Mouse (Mus musculus): Measurements from ENCODE around the gene Gatd1. TPM values are rescaled to one million over a fixed set of nuclear protein-coding genes. Genes with fewer than 3 reads are reported as not detected.

The Gatd1 gene
- 34.0 and 36.1 TPM in 2 replicates for polyA plus RNA-seq (2014; fragmentation: Nextera tagmentation; extraction: Ambion mirVana)

DNA sequence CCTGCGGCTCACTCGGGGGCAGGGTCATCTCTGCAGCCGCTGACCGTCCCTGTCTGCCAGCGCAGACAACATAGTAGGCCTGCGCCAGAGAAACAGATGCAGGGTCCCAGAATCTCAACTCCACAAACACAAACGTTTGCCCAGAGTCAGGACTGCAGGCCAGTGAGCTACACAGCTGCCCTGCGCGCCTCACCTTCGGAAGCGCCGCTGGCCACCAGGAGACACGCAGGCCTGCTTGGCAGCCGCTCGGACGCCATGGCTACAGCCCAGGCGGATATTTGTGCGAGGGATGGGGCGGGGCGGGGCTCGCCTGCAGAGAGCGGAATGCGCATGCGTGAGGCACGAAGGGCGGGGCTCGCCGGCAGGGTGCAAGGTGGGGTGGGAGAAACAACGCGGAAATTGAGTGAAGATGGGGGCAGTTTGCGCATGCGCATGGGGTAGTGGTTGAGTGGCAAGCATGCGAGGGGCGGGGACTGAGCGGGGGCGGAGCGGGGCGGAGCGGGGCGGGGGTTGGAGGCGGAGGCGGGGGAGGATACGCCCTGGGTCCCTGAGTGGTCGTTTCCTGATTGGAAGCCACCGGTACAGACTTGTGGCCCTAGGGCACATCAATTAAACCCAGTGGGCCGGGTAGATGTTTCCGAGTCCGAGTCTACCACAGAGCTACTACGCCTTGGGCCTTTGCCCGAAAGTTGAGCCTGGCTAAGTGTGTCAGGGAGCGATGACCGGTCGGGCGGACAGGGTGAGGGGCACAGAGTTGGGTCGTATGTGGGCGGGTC lies at the start of gene Gatd1:
TSS of gene Gatd1 (minus strand) at position 328 of the 776 bp plus-strand sequence.
- under 1% methylated on average over 53 of the region's 56 CpGs for WGBS

DNA sequence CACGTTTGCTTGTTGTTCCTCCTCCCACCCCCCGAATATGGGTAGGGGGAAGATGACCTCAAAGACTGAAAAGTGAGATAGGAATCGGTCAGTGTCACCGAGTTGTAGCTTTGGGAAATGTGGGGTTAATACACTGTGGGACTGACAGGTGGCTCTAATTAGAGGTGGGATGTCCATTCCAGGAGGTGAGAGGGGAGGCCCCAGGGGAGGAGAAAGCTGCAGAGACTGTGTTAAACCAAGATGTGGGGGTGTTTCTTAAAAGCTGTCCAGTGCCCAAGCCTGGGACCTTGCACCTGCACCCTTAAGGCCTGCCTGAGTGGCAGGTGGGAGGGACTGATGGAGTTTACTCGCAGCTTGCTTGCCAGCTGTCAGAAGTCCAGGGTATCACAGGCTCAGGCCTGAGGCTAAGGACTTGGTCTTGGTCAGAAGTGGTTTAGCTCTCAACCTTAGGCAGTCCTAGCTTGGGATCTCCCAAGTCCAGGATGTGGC lies 48.4 kb upstream of the Gatd1 start:
- H3K4me2 ChIP-seq, result peak overlapping the region; percentile 43; the same call in 1 of the 2 replicates
- no peak for ATAC-seq (ENCODE audit: low FRiP score)
- H3K27ac ChIP-seq (ENCODE audit: low read depth, low read length), result no peak overlapping the region
- no peaks in the 10 kb centered on the region for H3K36me3 ChIP-seq (ENCODE audit: control insufficient read depth, insufficient read depth, low read length)
- WGBS, result 17% methylated on average over 5 of the region's 5 CpGs
- peaks cover 13% of the 10 kb centered on the region for H3K4me1 ChIP-seq (ENCODE audit: control insufficient read depth, insufficient read depth, low read length)
- no peaks in the 10 kb centered on the region for H3K9me3 ChIP-seq (ENCODE audit: control insufficient read depth, low read length)
- H3K27me3 ChIP-seq (ENCODE audit: control insufficient read depth, insufficient read depth, low read length), result peaks cover 71% of the 10 kb centered on the region
- no peak overlapping the region for H3K9ac ChIP-seq (ENCODE audit: low read length)
- peak overlapping the region; percentile 35; the same call in 1 of the 2 replicates for H3K4me3 ChIP-seq (ENCODE audit: low read depth, low read length)
- peak; percentile 84 for DNase-seq (ENCODE audit: low spot score, missing footprints)

More for the DNA sequence above, at the start of gene Gatd1:
- peaks cover 5% of the 10 kb centered on the region; the same call in 1 of the 2 replicates for H3K36me3 ChIP-seq (ENCODE audit: control insufficient read depth, insufficient read depth, low read length)
- no peaks in the 10 kb centered on the region for H3K9me3 ChIP-seq (ENCODE audit: control insufficient read depth, low read length)
- peak within 1 kb of the TSS; percentile 77 for H3K27ac ChIP-seq (ENCODE audit: low read depth, low read length)
- ATAC-seq (ENCODE audit: low FRiP score) (peak; percentile 91), DNase-seq (ENCODE audit: low spot score, missing footprints) (peak; percentile 100)
- no peaks in the 10 kb centered on the region for H3K27me3 ChIP-seq (ENCODE audit: control insufficient read depth, insufficient read depth, low read length)
- H3K4me1 ChIP-seq (ENCODE audit: control insufficient read depth, insufficient read depth, low read length), result peaks cover 10% of the 10 kb centered on the region
- peak within 1 kb of the TSS; percentile 75 for H3K4me2 ChIP-seq
- H3K9ac ChIP-seq (ENCODE audit: low read length), result peak within 1 kb of the TSS; percentile 93
- peak within 1 kb of the TSS; percentile 72 for H3K4me3 ChIP-seq (ENCODE audit: low read depth, low read length)

DNA sequence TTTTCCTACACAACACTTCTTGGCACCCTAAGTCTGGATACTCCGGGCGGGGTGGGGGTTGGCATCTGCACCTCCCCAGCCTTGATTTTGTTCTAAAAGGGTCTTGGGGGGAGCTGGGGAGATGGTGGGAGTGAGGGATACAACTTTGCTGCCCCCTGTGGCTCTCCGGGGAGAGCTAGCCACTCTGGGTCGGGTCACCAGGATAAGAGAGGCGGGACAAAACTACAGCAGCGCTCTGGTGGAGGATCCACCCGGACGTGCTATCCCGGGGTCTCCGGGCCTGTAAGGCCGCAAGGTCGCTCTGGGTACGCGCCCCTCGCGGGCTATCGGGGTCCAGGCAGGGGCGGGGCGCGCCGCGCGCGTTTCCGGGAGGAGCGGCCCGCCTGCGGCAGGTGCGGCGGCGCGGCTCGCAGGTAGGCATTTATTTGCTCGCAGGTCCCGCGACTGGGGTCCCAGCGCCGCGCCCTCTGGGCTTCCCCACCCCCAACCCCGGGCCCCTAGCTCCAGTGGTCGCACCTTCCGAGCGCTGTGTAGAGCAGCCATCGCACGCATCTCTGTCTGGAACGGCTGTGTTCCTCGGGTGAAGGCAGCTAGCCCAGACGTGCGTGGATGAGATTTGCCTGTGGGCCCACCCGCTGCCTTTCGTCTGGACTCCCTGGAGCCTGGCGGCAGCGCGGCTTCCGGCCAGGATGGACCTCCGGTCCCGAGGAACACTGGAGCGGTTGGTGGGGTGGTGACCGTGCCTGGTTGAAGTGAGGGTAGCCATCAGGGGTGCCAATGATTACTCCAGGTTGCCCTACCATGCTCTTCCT lies 47.8 kb upstream of the Gatd1 start:
- peak; percentile 86 for DNase-seq (ENCODE audit: low spot score, missing footprints)
- H3K9ac ChIP-seq (ENCODE audit: low read length), result peak overlapping the region; percentile 34; the same call in 1 of the 2 replicates
- no peaks in the 10 kb centered on the region for H3K9me3 ChIP-seq (ENCODE audit: control insufficient read depth, low read length)
- no peak for ATAC-seq (ENCODE audit: low FRiP score)
- peaks cover 10% of the 10 kb centered on the region for H3K4me1 ChIP-seq (ENCODE audit: control insufficient read depth, insufficient read depth, low read length)
- H3K36me3 ChIP-seq (ENCODE audit: control insufficient read depth, insufficient read depth, low read length), result no peaks in the 10 kb centered on the region
- WGBS, result 3% methylated on average over 52 of the region's 59 CpGs
- H3K4me3 ChIP-seq (ENCODE audit: low read depth, low read length), result peak overlapping the region; percentile 35
- peak overlapping the region; percentile 43 for H3K4me2 ChIP-seq
- peaks cover 67% of the 10 kb centered on the region for H3K27me3 ChIP-seq (ENCODE audit: control insufficient read depth, insufficient read depth, low read length)
- H3K27ac ChIP-seq (ENCODE audit: low read depth, low read length), result no peak overlapping the region

DNA sequence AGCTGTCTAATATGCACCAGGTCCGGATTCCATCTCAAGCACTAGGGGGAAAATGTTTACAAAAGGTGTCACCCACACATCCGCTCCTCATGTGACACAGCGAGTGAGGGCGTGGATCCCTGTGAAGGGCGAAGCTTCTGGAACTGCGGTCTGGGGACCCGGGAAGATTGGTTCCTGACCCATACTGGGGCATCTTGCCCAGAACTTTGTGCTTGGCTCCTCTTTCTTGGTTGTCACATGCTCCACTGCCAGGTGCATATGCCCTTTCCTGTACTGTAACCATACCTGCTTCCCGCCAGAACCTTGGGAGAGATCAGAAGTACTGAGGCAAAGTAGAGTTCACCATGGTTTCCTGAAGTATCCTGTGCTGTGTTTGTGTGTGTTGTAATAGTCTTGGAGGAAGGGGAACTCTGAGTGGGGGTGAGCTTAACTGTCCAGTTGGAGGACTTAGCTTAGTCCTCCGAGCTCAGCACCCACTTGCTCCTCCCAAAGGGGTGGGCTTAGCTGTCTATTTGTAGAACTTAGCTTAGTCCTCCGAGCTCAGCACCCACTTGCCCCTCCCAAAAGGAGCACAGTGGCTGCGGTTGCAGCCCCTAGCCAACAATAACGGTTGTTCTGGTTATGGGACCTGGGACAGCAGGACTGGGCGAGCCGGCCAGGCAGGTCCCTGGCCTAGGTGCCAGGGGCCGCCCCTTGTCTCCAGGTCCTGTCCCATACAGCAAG lies 46.6 kb upstream of the Gatd1 start, which contains the start of gene Cracr2b:
TSS of gene Cracr2b (plus strand) at position 704 of the 723 bp plus-strand sequence.
- ATAC-seq (ENCODE audit: low FRiP score) (no peak), DNase-seq (ENCODE audit: low spot score, missing footprints) (no peak)
- Histone ChIP-seq H3K4me1 (ENCODE audit: control insufficient read depth, insufficient read depth, low read length) (peaks cover 18% of the 10 kb centered on the region), H3K9me3 (ENCODE audit: control insufficient read depth, low read length) (no peaks in the 10 kb centered on the region), H3K4me3 (ENCODE audit: low read depth, low read length) (peak within 1 kb of the TSS; percentile 35), H3K27ac (ENCODE audit: low read depth, low read length) (no peak within 1 kb of the TSS), H3K27me3 (ENCODE audit: control insufficient read depth, insufficient read depth, low read length) (peaks cover 58% of the 10 kb centered on the region), H3K4me2 (peak within 1 kb of the TSS; percentile 43), H3K36me3 (ENCODE audit: control insufficient read depth, insufficient read depth, low read length) (no peaks in the 10 kb centered on the region), H3K9ac (ENCODE audit: low read length) (peak within 1 kb of the TSS; percentile 34; the same call in 1 of the 2 replicates)
- WGBS, result 77% methylated on average over 15 of the region's 15 CpGs

DNA sequence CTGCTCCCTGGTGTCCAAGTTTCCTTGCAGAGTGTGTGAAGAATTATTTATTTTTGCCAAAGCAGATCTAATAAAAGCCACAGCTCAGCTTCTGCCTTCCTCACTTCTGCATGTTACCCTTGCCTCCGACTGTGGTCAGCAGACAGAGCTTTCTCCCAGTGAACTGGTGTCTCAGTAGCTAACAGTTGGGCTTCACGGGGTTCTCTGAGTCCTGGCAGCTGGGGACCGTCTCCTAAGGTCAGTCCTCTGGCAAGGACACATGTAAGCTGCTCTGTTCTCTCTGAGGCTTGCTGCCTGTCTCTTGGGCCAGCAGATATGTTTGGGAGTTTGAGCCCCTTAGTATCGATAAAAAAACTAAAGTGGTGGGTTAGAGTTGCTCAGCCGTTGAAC lies 46.1 kb upstream of the Gatd1 start:
- Histone ChIP-seq H3K9me3 (ENCODE audit: control insufficient read depth, low read length) (no peaks in the 10 kb centered on the region), H3K27me3 (ENCODE audit: control insufficient read depth, insufficient read depth, low read length) (peaks cover 52% of the 10 kb centered on the region), H3K36me3 (ENCODE audit: control insufficient read depth, insufficient read depth, low read length) (no peaks in the 10 kb centered on the region), H3K27ac (ENCODE audit: low read depth, low read length) (no peak overlapping the region), H3K4me2 (no peak overlapping the region), H3K4me1 (ENCODE audit: control insufficient read depth, insufficient read depth, low read length) (peaks cover 17% of the 10 kb centered on the region), H3K4me3 (ENCODE audit: low read depth, low read length) (no peak overlapping the region), H3K9ac (ENCODE audit: low read length) (no peak overlapping the region)
- 79% methylated on average over 5 of the region's 5 CpGs for WGBS
- ATAC-seq (ENCODE audit: low FRiP score) (no peak), DNase-seq (ENCODE audit: low spot score, missing footprints) (no peak)

DNA sequence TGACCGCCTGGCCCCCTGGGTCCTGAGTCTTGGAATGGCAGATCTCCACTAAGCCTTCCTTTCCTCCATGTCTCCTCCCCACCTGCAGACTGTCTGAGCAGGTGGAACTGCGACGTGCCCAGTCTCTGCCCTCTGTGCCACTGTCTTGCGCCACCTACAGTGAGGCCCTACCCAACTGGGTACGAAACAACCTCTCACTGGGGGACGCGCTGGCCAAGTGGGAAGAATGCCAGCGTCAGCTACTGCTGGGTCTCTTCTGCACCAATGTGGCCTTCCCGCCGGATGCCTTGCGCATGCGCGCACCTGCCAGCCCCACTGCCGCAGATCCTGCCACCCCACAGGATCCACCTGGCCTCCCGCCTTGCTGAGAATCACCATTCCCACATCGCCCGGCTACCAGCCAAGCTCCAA lies 45.4 kb upstream of the Gatd1 start:
- Histone ChIP-seq H3K27ac (ENCODE audit: low read depth, low read length) (no peak overlapping the region), H3K4me2 (no peak overlapping the region), H3K9me3 (ENCODE audit: control insufficient read depth, low read length) (no peaks in the 10 kb centered on the region), H3K4me3 (ENCODE audit: low read depth, low read length) (no peak overlapping the region), H3K4me1 (ENCODE audit: control insufficient read depth, insufficient read depth, low read length) (peaks cover 13% of the 10 kb centered on the region), H3K27me3 (ENCODE audit: control insufficient read depth, insufficient read depth, low read length) (peaks cover 45% of the 10 kb centered on the region), H3K9ac (ENCODE audit: low read length) (no peak overlapping the region), H3K36me3 (ENCODE audit: control insufficient read depth, insufficient read depth, low read length) (no peaks in the 10 kb centered on the region)
- 90% methylated on average over 17 of the region's 17 CpGs for WGBS
- no peak for DNase-seq (ENCODE audit: low spot score, missing footprints)
- ATAC-seq (ENCODE audit: low FRiP score), result no peak

DNA sequence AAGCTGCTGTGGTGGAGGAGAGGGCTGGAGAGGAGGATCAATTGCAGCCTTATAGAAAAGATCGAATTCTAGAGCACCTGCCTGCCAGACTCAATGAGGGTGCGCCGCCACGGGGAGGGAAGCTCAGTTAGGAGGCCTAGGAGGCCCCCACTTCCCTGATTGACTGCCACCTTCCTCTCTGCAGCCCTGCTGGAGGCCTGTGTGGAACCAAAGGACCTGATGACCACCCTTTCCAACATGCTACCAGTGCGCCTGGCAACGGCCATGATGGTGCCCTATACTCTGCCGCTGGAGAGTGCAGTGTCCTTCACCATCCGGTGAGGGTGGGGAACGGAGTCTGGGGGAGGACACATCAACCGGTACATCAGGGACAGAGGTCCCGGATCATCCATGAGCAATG lies 44.7 kb upstream of the Gatd1 start:
- no peak overlapping the region for H3K27ac ChIP-seq (ENCODE audit: low read depth, low read length)
- H3K36me3 ChIP-seq (ENCODE audit: control insufficient read depth, insufficient read depth, low read length), result no peaks in the 10 kb centered on the region
- H3K4me3 ChIP-seq (ENCODE audit: low read depth, low read length), result no peak overlapping the region
- peaks cover 39% of the 10 kb centered on the region for H3K27me3 ChIP-seq (ENCODE audit: control insufficient read depth, insufficient read depth, low read length)
- no peak overlapping the region for H3K9ac ChIP-seq (ENCODE audit: low read length)
- no peaks in the 10 kb centered on the region for H3K9me3 ChIP-seq (ENCODE audit: control insufficient read depth, low read length)
- DNase-seq (ENCODE audit: low spot score, missing footprints) (no peak), ATAC-seq (ENCODE audit: low FRiP score) (no peak)
- WGBS, result 92% methylated on average over 11 of the region's 11 CpGs
- no peak overlapping the region for H3K4me2 ChIP-seq
- H3K4me1 ChIP-seq (ENCODE audit: control insufficient read depth, insufficient read depth, low read length), result peaks cover 13% of the 10 kb centered on the region

DNA sequence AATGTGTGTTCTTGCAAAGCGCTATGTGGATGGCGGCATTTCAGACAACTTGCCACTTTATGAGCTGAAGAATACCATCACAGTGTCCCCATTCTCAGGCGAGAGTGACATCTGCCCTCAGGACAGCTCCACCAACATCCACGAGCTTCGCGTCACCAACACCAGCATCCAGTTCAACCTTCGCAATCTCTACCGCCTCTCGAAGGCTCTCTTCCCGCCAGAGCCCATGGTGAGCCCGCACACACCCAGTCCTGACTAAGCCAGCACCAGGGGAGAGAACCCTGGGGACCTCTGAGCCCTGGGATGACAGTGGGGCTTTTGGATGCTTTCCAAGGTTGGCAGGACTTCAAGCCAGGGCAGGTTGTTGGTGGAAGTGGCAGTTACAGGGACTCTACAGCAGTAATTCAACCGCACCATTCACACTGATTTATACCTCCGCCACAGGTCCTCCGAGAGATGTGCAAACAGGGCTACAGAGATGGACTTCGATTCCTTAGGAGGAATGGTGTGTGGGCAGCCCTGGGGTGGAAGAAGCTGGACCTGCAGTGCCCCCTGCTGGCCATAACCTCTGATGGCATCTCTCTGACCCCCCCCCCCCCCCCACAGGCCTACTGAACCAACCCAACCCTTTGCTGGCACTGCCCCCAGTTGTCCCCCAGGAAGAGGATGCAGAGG lies 44.2 kb upstream of the Gatd1 start:
- DNase-seq (ENCODE audit: low spot score, missing footprints) (peak; percentile 91), ATAC-seq (ENCODE audit: low FRiP score) (no peak)
- Histone ChIP-seq H3K4me3 (ENCODE audit: low read depth, low read length) (no peak overlapping the region), H3K27ac (ENCODE audit: low read depth, low read length) (no peak overlapping the region), H3K4me2 (no peak overlapping the region), H3K36me3 (ENCODE audit: control insufficient read depth, insufficient read depth, low read length) (no peaks in the 10 kb centered on the region), H3K27me3 (ENCODE audit: control insufficient read depth, insufficient read depth, low read length) (peaks cover 34% of the 10 kb centered on the region), H3K4me1 (ENCODE audit: control insufficient read depth, insufficient read depth, low read length) (peaks cover 13% of the 10 kb centered on the region), H3K9ac (ENCODE audit: low read length) (no peak overlapping the region), H3K9me3 (ENCODE audit: control insufficient read depth, low read length) (no peaks in the 10 kb centered on the region)
- 73% methylated on average over 15 of the region's 15 CpGs for WGBS
